Mouse (Mus musculus): Measurements from ENCODE around the gene Pecr. TPM values are rescaled to one million over a fixed set of nuclear protein-coding genes. Genes with fewer than 3 reads are reported as not detected.
"Not testable (repeated sequence)": the region's sequence is repeated elsewhere in the genome, so short reads cannot be mapped to it uniquely, and the experiment has no call there.

Pecr gene
- total and polyA plus RNA-seq, 2 experiments from 2014 or later: 7.5 to 11.9 TPM

DNA sequence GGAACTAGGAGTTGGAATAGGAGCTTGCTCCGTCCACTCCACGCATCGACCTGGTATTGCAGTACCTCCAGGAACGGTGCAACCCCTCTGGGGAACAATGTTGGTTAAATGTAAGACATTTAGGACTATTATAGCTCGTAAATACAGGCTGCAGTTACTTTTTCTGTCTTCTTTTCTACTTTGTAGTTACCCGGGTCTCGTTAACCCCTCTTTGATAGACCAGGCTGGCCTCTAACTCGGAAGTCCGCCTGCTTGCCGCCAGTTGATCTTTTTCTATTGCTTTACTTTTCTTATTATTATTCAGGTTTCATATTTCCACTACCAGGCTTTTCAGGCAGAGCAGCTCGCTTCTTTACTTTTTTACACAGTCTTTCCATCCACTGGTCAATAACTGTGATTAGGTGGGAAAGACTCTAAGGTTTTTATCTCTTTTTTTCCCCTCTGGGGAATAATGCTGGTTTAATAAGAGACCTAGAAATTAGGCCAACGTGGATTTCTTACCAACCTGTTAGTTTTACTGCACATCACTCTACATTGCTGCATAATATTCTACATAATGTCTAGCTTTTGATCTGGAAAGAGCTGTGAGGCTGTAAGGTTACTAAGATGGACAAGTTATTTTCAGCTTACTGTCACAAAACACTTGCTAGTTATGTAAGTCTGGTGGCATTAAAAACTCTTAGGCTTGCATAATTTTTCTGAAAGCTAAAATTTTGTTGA is 39.6 kb downstream of the Pecr start:
- Histone ChIP-seq H3K4me1 (ENCODE audit: insufficient read depth) (no peaks in the 10 kb centered on the region), H3K27ac (ENCODE audit: low read depth, low read length) (peak overlapping the region; percentile 97; the same call in 1 of the 2 replicates), H3K9me3 (ENCODE audit: low read length) (no peaks in the 10 kb centered on the region), H3K27me3 (ENCODE audit: insufficient read depth, low read length) (no peaks in the 10 kb centered on the region), H3K36me3 (ENCODE audit: insufficient read depth) (no peaks in the 10 kb centered on the region), H3K4me2 (ENCODE audit: low read depth) (peak overlapping the region; percentile 70; the same call in 1 of the 2 replicates), H3K4me3 (ENCODE audit: low read depth, low read length) (peak overlapping the region; percentile 48), H3K9ac (peak overlapping the region; percentile 94)
- DNase-seq: peak; percentile 62
- peak; percentile 80; the same call in 1 of the 2 replicates for ATAC-seq
- no peak for TF ChIP-seq CTCF (IDR thresholded peaks at IDR 0.05; ENCODE audit: low read depth)
- WGBS: 1% methylated on average over 12 of the region's 12 CpGs

DNA sequence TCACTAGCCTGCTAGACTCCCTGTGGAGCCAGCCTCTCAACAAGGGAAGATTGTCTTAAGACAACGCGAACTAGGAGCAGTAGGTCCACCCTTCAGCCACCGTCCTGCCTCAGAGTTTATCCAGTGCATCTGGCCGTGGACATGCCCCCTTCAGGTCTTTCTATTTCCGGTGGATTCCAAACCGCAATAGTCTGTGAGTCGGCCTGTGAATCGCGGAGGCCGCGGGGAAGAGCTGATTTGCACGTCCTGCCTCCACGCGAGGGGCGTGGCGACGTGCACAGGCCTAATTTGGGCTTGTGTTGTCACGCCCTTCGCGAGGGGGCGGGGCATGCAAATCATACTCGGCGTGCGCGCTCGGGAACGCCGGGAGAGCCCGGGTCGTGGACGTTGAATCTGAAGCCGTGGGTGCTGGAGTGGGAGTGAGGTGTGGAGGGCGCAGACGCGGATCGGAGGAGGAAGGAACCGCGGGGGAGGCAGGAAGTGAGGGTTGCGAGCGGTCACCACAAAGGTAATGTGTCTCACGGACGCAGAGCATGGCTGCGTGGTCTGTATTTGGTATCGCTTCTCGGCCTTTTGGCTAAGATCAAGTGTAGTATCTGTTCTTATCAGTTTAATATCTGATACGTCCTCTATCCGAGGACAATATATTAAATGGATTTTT is 40.3 kb downstream of the Pecr start:
- under 1% methylated on average over 47 of the region's 47 CpGs for WGBS
- ATAC-seq (peak; percentile 96), DNase-seq (peak; percentile 97)
- H3K36me3 ChIP-seq (ENCODE audit: insufficient read depth): no peaks in the 10 kb centered on the region
- peak; percentile 23; the same call in 1 of the 2 replicates for TF ChIP-seq CTCF (IDR thresholded peaks at IDR 0.05; ENCODE audit: low read depth)
- no peaks in the 10 kb centered on the region for H3K27me3 ChIP-seq (ENCODE audit: insufficient read depth, low read length)
- no peaks in the 10 kb centered on the region for H3K4me1 ChIP-seq (ENCODE audit: insufficient read depth)
- no peaks in the 10 kb centered on the region for H3K9me3 ChIP-seq (ENCODE audit: low read length)
- peak overlapping the region; percentile 94 for H3K9ac ChIP-seq
- peak overlapping the region; percentile 70 for H3K4me2 ChIP-seq (ENCODE audit: low read depth)
- H3K27ac ChIP-seq (ENCODE audit: low read depth, low read length): peak overlapping the region; percentile 97
- peak overlapping the region; percentile 48 for H3K4me3 ChIP-seq (ENCODE audit: low read depth, low read length)

DNA sequence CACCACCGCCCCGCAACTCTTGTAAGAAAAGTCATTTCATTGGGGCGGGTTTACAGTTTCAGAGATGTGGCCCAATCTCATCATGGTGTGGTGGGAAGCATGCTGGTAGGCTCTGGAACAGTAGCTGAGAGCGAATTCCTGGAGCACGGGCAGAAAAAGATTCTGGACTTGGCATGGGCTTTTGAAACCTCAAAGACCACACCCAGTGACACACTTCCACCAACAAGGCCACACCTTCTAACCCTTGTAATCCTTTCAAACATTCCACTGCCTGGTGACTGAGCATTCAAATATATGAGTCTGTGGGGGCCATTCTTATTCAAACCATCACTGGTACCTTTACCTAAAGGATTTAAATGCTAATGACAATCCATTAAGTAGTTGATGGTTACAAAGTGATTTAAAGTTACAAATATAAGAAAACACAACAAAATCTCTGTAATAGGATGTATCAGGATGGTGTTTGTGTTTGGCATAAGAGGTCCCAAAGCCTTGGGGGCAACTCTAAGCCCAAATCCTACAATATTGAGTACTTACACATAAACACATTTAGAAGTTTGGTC is 41.5 kb downstream of the Pecr start:
- ATAC-seq (no peak), DNase-seq (no peak)
- Histone ChIP-seq H3K9ac (no peak overlapping the region), H3K9me3 (ENCODE audit: low read length) (no peaks in the 10 kb centered on the region), H3K4me1 (ENCODE audit: insufficient read depth) (no peaks in the 10 kb centered on the region), H3K27me3 (ENCODE audit: insufficient read depth, low read length) (no peaks in the 10 kb centered on the region), H3K36me3 (ENCODE audit: insufficient read depth) (no peaks in the 10 kb centered on the region), H3K4me2 (ENCODE audit: low read depth) (no peak overlapping the region), H3K4me3 (ENCODE audit: low read depth, low read length) (no peak overlapping the region), H3K27ac (ENCODE audit: low read depth, low read length) (no peak overlapping the region)
- WGBS: 87% methylated on average over 5 of the region's 5 CpGs
- no peak for TF ChIP-seq CTCF (IDR thresholded peaks at IDR 0.05; ENCODE audit: low read depth)

DNA sequence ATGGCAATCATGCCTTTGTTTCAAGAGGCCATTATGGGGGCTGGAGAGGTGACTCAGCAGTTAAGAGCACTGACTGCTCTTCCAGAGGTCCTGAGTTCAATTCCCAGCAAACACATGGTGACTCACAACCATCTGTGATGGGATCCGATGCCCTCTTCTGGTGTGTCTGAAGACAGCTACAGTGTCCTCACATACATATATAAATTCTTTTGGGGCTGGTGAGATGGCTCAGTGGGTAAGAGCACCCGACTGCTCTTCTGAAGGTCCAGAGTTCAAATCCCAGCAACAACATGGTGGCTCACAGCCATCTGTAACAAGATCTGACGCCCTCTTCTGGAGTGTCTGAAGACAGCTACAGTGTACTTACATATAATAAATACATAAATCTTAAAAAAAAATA is 45.0 kb downstream of the Pecr start:
- not testable (repeated sequence) for H3K4me2 ChIP-seq (ENCODE audit: low read depth); ATAC-seq; H3K9me3 ChIP-seq (ENCODE audit: low read length); DNase-seq; H3K9ac ChIP-seq; H3K4me3 ChIP-seq (ENCODE audit: low read depth, low read length); H3K4me1 ChIP-seq (ENCODE audit: insufficient read depth); H3K27me3 ChIP-seq (ENCODE audit: insufficient read depth, low read length); H3K36me3 ChIP-seq (ENCODE audit: insufficient read depth); H3K27ac ChIP-seq (ENCODE audit: low read depth, low read length)
- 85% methylated on average over 3 of the region's 3 CpGs for WGBS

DNA sequence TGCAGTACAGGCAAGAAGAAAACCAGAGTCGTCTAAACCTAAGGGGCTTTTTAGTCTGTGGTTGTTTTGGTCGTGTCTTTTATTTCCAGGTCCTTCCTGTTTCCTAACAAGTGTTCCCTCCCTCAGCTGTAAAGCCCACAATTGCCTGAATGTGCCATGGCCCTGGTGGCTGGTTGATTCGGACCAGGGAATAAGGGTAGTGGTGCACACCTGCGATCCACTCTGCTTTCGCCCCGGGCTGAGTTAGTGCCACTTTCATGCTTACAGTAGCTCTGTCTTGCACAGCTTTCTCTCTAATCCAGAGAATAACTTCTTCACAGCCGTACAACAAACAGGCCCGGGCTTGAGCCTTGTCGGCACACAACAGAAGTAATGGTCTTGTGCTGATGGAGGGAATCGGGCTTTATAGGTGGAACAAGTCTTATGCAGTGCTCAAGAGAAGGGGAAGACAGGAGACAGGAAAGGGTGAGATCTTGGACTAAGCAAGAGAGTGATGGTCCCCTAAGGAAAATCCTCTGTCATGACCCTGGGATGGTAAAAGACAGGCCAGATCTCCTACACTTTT is 46.0 kb downstream of the Pecr start:
- Histone ChIP-seq H3K9ac (no peak overlapping the region), H3K9me3 (ENCODE audit: low read length) (no peaks in the 10 kb centered on the region), H3K36me3 (ENCODE audit: insufficient read depth) (no peaks in the 10 kb centered on the region), H3K27me3 (ENCODE audit: insufficient read depth, low read length) (no peaks in the 10 kb centered on the region), H3K4me2 (ENCODE audit: low read depth) (no peak overlapping the region), H3K27ac (ENCODE audit: low read depth, low read length) (no peak overlapping the region), H3K4me1 (ENCODE audit: insufficient read depth) (no peaks in the 10 kb centered on the region), H3K4me3 (ENCODE audit: low read depth, low read length) (no peak overlapping the region)
- 68% methylated on average over 10 of the region's 10 CpGs for WGBS
- ATAC-seq (no peak), DNase-seq (no peak)
- TF ChIP-seq CTCF (IDR thresholded peaks at IDR 0.05; ENCODE audit: low read depth): no peak

DNA sequence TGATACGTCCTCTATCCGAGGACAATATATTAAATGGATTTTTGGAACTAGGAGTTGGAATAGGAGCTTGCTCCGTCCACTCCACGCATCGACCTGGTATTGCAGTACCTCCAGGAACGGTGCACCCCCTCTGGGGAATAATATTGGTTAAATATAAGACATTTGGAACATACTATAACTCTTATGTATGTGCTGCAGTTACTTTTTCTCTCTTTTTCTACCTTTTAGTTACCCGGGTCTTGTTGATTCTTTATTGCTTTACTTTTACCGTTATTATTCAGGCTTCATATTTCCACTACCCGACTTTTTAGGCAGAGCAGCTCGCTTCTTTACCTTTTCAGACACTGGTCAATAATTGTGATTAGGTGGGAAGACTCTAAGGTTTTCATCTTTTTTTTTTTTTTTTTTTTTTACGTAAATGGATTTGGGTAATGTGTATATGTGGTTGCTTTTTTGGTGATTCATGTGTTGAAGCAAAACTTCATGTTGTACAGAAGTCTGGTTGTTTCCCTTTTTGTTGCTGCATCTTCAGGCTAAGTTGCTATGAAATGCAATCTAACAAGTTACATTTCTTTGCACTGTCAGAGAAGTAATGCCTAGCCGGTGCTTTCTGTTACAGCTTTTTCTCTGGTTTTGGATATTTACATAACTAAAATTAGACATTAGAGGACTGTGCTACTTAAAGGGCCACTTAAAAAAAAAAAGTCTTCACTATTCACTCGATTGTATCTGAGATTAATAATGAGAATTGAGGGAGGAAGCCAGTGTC is 46.9 kb downstream of the Pecr start:
- Histone ChIP-seq H3K4me2 (ENCODE audit: low read depth) (peak overlapping the region; percentile 40), H3K4me3 (ENCODE audit: low read depth, low read length) (peak overlapping the region; percentile 20), H3K9me3 (ENCODE audit: low read length) (no peaks in the 10 kb centered on the region), H3K27ac (ENCODE audit: low read depth, low read length) (no peak overlapping the region), H3K4me1 (ENCODE audit: insufficient read depth) (no peaks in the 10 kb centered on the region), H3K27me3 (ENCODE audit: insufficient read depth, low read length) (no peaks in the 10 kb centered on the region), H3K9ac (no peak overlapping the region), H3K36me3 (ENCODE audit: insufficient read depth) (no peaks in the 10 kb centered on the region)
- no peak for TF ChIP-seq CTCF (IDR thresholded peaks at IDR 0.05; ENCODE audit: low read depth)
- DNase-seq (no peak), ATAC-seq (no peak)
- WGBS: 9% methylated on average over 11 of the region's 13 CpGs

Data from forebrain, postnatal 0 days (tissue).